Mouse (Mus musculus) limb, embryonic 15.5 days (tissue): Measurements from ENCODE around the gene Fgr. TPM values are rescaled to one million over a fixed set of nuclear protein-coding genes. Genes with fewer than 3 reads are reported as not detected.
"Not testable (repeated sequence)": the region's sequence is repeated elsewhere in the genome, so short reads cannot be mapped to it uniquely, and the experiment has no call there.

Experiments
- ATAC-seq: fragments of 200-750 bp; cut with Nextera tagmentation; 2 replicates; pipeline ENCODE4 v1.8.0; 2017; ENCODE audit warnings: low read depth, moderate TSS enrichment; ENCODE audit not compliant: insufficient number of reproducible peaks, low FRiP score, low TSS enrichment
- H3K27ac ChIP-seq: fragments of 300-500 bp; sonication (generic); 2 replicates; pipeline ENCODE4 v1.5.1; 2015; ENCODE audit warnings: moderate library complexity, mild to moderate bottlenecking, inconsistent platforms
- H3K27me3 ChIP-seq: fragments of 300-500 bp; sonication (generic); 2 replicates; pipeline ENCODE4 v1.6.1; 2015; ENCODE audit warnings: inconsistent platforms
- H3K36me3 ChIP-seq: fragments of 300-500 bp; sonication (generic); 2 replicates; pipeline ENCODE4 v1.6.1; 2015; ENCODE audit warnings: inconsistent platforms
- H3K4me1 ChIP-seq: fragments of 300-500 bp; sonication (generic); 2 replicates; pipeline ENCODE4 v1.6.1; 2015; ENCODE audit warnings: inconsistent platforms
- H3K4me2 ChIP-seq: fragments of 300-500 bp; sonication (generic); 2 replicates; pipeline ENCODE4 v1.6.1; 2015; ENCODE audit warnings: mild to moderate bottlenecking, inconsistent platforms
- H3K4me3 ChIP-seq: fragments of 300-500 bp; sonication (generic); 2 replicates; pipeline ENCODE4 v1.5.1; 2015; ENCODE audit warnings: mild to moderate bottlenecking, inconsistent platforms
- H3K9ac ChIP-seq: fragments of 300-500 bp; sonication (generic); 2 replicates; pipeline ENCODE4 v1.6.1; 2015; ENCODE audit warnings: inconsistent platforms
- H3K9me3 ChIP-seq: fragments of 300-500 bp; sonication (generic); 2 replicates; pipeline ENCODE4 v1.6.1; 2016; ENCODE audit warnings: inconsistent platforms
- WGBS: fragments of 180-500 bp; shearing (Covaris S2); methylation state at CpG from one replicate; pipeline ENCODE4 v1.1.7; 2015; 5-methylcytosine and 5-hydroxymethylcytosine counted together
- polyA plus RNA-seq: library from polyadenylated mRNA; unstranded; fragments of >200 nt; fragmentation: Nextera tagmentation; extraction: Ambion mirVana; gene quantifications from 2 replicates; pipeline ENCODE4 v1.2.1, GENCODE M21; 2015

Gene Fgr
- 0.36 and 0.41 TPM in 2 replicates for polyA plus RNA-seq

DNA sequence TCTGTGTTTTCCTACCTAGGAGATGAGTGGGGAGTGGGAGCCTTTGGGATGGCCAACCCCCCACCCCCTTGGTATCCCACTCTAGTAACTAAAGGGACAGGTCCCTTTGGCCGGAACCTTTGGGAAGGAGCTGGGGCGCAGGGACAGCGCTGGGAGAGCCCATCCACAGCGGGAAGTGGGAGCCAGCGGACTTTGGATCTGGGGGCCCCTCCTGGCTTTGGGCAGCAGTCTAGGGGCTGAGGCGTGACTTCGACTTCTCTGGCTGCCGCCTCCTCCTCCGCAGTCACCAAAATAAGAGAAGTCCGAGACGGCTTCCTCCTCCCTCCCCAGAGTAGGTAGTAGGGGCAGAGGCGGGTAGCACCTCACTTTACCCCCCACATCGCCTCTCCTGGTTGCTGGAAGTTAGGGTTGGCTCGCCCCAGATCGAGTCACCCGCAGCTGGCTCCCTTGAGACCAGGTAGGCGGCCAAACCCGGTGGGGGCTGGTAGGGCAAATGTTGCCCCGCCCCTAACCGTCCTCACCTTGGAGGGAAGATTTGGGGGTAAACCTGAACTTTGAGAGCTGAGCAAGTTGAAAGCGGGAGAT lies at the start of gene Fgr:
Gene Fgr, plus strand, starts transcription at position 282 of the 585 bp plus-strand sequence.
- Histone ChIP-seq H3K9ac (no peak within 1 kb of the TSS), H3K27me3 (peaks cover 17% of the 10 kb centered on the region), H3K36me3 (no peaks in the 10 kb centered on the region), H3K9me3 (no peaks in the 10 kb centered on the region), H3K4me3 (peak within 1 kb of the TSS; percentile 15; the same call in 1 of the 2 replicates), H3K4me2 (peak within 1 kb of the TSS; percentile 38), H3K27ac (peak within 1 kb of the TSS; percentile 47), H3K4me1 (peaks cover 23% of the 10 kb centered on the region)
- 16% methylated on average over 21 of the region's 21 CpGs for WGBS
- no peak for ATAC-seq

DNA sequence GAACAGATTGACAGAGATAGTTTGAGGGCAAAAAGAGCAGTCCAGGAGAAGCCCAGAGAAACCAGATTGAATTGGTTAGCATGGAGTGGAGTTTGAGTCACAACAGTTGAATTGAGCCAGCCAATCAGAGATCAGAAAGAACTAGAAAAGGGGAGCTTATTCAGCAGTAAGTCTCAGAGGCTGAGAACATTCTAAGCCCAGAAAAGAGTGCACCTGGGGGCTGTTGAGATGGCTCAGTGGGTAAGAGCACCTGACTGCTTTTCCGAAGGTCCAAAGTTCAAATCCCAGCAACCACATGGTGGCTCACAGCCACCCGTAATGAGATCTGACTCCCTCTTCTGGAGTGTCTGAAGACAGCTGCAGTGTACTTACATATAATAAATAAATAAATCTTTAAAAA lies 47.4 kb upstream of the Fgr start:
- 74% methylated on average over 2 of the region's 2 CpGs for WGBS
- H3K36me3 ChIP-seq, H3K27me3 ChIP-seq, H3K4me3 ChIP-seq, H3K4me2 ChIP-seq, H3K9me3 ChIP-seq, H3K9ac ChIP-seq, ATAC-seq, H3K4me1 ChIP-seq, H3K27ac ChIP-seq: not testable (repeated sequence)

DNA sequence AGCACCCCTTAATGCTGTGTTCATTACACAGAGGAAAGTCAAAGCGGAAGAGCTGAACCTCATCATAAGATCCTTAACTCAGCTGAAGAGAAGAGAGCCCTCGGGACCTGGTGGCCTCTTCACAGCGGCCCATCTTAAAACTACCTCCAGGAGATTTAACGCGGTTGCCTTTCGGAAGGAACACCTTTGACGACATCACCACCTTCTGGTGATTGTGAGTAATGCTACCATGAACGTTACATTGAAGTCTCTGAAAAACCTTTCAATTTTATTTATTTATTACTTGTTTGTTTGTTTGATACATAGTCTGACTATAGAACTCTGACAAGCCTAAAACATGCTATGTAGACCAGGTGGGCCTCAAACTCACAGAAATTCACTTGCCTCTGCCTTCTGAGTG lies 43.1 kb upstream of the Fgr start:
- no peak for ATAC-seq
- Histone ChIP-seq H3K9ac (no peak overlapping the region), H3K36me3 (no peaks in the 10 kb centered on the region), H3K4me3 (no peak overlapping the region), H3K27me3 (no peaks in the 10 kb centered on the region), H3K9me3 (no peaks in the 10 kb centered on the region), H3K4me2 (no peak overlapping the region), H3K4me1 (no peaks in the 10 kb centered on the region), H3K27ac (no peak overlapping the region)
- WGBS, result 7% methylated on average over 8 of the region's 8 CpGs

- Histone ChIP-seq H3K9ac (no peak overlapping the region), H3K36me3 (no peaks in the 10 kb centered on the region), H3K4me2 (no peak overlapping the region), H3K27ac (no peak overlapping the region), H3K9me3 (no peaks in the 10 kb centered on the region), H3K27me3 (no peaks in the 10 kb centered on the region), H3K4me1 (peaks cover 5% of the 10 kb centered on the region; the same call in 1 of the 2 replicates), H3K4me3 (no peak overlapping the region)
- no peak for ATAC-seq
- 78% methylated on average over 4 of the region's 4 CpGs for WGBS
These were observed 41.0 kb upstream of the Fgr start for GRCm38 (mm10) chr4:132932752-132933404.

- peaks cover 22% of the 10 kb centered on the region for H3K4me1 ChIP-seq
- no peaks in the 10 kb centered on the region for H3K36me3 ChIP-seq
- H3K27me3 ChIP-seq, result no peaks in the 10 kb centered on the region
- H3K4me2 ChIP-seq, result no peak overlapping the region
- H3K9ac ChIP-seq, result no peak overlapping the region
- no peak overlapping the region for H3K27ac ChIP-seq
- WGBS, result 30% methylated on average over 7 of the region's 7 CpGs
- no peak for ATAC-seq
- no peak overlapping the region for H3K4me3 ChIP-seq
- no peaks in the 10 kb centered on the region for H3K9me3 ChIP-seq
These were observed 39.3 kb upstream of the Fgr start for GRCm38 (mm10) chr4:132934639-132935038.

- Histone ChIP-seq H3K4me2 (peak overlapping the region; percentile 40), H3K9ac (no peak overlapping the region), H3K27me3 (no peaks in the 10 kb centered on the region), H3K27ac (peak overlapping the region; percentile 92), H3K4me3 (peak overlapping the region; percentile 16), H3K9me3 (no peaks in the 10 kb centered on the region), H3K4me1 (peaks cover 22% of the 10 kb centered on the region), H3K36me3 (no peaks in the 10 kb centered on the region)
- ATAC-seq, result peak; percentile 73
- 18% methylated on average over 12 of the region's 12 CpGs for WGBS
These were observed 35.5 kb upstream of the Fgr start for GRCm38 (mm10) chr4:132938181-132938941.

DNA sequence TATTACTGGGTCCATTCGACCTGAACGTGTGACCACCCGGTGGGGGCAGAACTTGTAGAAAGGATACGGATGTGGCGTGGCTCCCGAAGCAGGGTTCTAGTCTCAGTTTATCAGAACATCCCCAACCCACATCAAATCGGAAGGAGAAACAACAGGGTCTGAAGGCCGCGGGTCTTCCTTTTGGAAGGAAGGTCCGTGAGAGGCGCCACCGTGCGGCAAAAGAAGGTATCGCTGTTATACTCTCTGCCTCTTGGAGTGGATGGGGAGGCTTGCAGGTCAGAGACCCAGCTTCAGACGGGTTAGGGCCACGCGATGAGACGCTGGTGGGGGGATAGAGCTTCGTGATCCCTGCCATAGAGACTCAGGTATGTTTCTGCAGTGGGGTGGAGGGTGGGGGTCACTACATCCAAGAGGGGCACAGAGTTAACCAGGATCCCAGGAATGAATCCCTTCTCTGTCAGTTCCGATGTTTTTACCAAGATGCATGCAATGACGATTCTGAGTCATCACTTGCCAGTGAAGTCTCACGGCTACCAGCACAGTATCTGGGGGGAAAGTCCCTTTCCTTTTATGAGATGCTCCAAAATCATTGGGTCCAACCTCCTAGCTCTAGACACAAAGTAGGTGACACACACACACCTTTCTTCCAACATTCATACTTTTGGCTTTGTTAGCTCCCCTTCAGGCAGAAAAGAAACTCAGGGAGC lies 34.3 kb upstream of the Fgr start:
- Histone ChIP-seq H3K4me2 (no peak overlapping the region), H3K36me3 (no peaks in the 10 kb centered on the region), H3K9me3 (no peaks in the 10 kb centered on the region), H3K4me3 (no peak overlapping the region), H3K9ac (no peak overlapping the region), H3K27ac (peak overlapping the region; percentile 92), H3K4me1 (peaks cover 22% of the 10 kb centered on the region), H3K27me3 (no peaks in the 10 kb centered on the region)
- ATAC-seq, result no peak
- WGBS, result 25% methylated on average over 22 of the region's 22 CpGs

- Histone ChIP-seq H3K9me3 (no peaks in the 10 kb centered on the region), H3K4me1 (peaks cover 37% of the 10 kb centered on the region), H3K4me3 (no peak overlapping the region), H3K36me3 (no peaks in the 10 kb centered on the region), H3K27ac (no peak overlapping the region), H3K27me3 (no peaks in the 10 kb centered on the region), H3K9ac (no peak overlapping the region), H3K4me2 (no peak overlapping the region)
- ATAC-seq, result no peak
- WGBS, result 58% methylated on average over 23 of the region's 23 CpGs
These were observed 32.7 kb upstream of the Fgr start for GRCm38 (mm10) chr4:132941012-132941729.

DNA sequence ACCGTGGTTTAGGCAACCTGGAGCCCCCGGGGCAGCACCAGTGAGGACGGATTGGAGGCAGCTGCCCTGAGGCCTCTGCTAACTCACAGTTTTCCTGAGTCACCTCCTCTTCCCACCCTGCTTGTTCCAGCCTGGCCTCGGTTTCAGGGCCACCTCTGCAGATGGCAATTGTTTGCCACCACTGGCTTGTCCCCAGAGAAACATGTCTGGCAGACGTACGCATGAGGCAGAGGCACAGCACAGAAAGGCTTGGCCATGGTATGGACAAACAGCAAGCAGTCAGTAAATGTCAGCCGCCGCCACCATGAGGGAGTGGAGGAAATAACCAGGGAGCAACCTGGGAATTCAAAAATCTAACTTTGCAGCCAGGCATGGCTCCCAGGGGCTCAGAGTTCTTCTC lies 30.8 kb upstream of the Fgr start:
- Histone ChIP-seq H3K4me3 (no peak overlapping the region), H3K4me1 (peaks cover 40% of the 10 kb centered on the region), H3K27ac (no peak overlapping the region), H3K36me3 (no peaks in the 10 kb centered on the region), H3K9ac (no peak overlapping the region), H3K27me3 (no peaks in the 10 kb centered on the region), H3K4me2 (no peak overlapping the region), H3K9me3 (no peaks in the 10 kb centered on the region)
- no peak for ATAC-seq
- 52% methylated on average over 8 of the region's 8 CpGs for WGBS

DNA sequence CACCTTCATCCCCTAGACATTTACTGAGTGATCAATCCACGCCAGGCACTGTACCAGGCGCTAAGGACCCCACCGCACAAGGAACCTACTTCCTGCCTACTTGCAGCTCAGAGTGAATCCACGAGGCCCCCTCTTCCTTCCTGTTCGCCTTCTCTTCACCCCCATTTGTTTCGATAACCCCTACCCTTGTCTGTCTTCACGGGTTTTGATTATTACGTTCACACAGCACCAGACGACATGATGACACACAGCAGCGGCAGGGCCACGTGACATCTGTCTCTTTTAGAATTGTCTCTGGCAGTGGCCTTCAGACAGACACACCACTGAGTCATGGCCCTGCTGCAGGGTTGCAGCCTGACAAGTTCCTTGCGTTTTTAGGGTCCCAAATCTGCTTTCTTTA lies 29.8 kb upstream of the Fgr start:
- ATAC-seq, result no peak
- no peaks in the 10 kb centered on the region for H3K9me3 ChIP-seq
- H3K27me3 ChIP-seq, result no peaks in the 10 kb centered on the region
- H3K9ac ChIP-seq, result no peak overlapping the region
- H3K27ac ChIP-seq, result no peak overlapping the region
- no peaks in the 10 kb centered on the region for H3K36me3 ChIP-seq
- no peak overlapping the region for H3K4me2 ChIP-seq
- WGBS, result 70% methylated on average over 12 of the region's 12 CpGs
- no peak overlapping the region for H3K4me3 ChIP-seq
- H3K4me1 ChIP-seq, result peaks cover 30% of the 10 kb centered on the region

DNA sequence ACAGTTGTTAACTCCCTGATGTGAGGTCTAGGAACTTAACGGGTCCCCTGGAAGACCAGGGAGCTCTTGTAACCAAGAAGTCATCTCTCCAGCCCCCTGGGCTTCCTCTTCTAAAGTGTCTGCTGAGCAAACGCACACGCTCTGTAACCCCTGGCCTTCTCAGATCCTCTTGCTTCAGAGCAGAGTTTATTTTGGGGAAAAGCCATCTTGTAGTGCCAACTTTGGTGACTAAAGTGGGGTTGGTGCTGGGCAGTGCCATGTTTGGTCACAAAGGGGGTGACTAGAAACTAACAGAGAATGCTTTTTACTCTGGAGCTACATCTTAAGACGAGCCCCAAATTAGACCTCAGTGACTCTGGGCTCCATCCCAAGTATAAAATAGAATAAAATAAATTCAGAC lies 29.1 kb upstream of the Fgr start:
- 58% methylated on average over 4 of the region's 4 CpGs for WGBS
- Histone ChIP-seq H3K9ac (no peak overlapping the region), H3K27ac (peak overlapping the region; percentile 63)

More for the DNA sequence above, 29.1 kb upstream of the Fgr start:
- no peaks in the 10 kb centered on the region for H3K9me3 ChIP-seq
- no peak for ATAC-seq
- H3K36me3 ChIP-seq, result no peaks in the 10 kb centered on the region
- peaks cover 25% of the 10 kb centered on the region for H3K4me1 ChIP-seq
- no peak overlapping the region for H3K4me2 ChIP-seq
- H3K27me3 ChIP-seq, result no peaks in the 10 kb centered on the region
- no peak overlapping the region for H3K4me3 ChIP-seq
